In the genomic region with DNA sequence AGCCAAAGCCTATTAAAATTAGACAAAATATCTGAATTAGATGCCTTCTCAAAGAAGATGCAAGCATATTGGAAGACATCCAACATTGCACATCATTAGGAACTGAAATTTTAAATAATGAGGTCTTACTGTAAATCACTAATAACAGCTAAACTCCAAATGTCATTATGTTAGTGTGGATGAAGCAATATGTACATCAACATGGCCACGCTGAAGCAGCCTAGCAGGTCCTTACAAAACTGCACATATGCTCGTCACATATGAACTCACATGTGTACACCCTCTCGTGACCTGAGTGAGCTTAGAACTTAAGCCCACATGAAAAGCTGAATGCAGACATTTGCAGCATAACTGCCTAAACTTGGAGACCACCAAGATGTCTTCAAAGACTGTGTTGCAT, we compare ENCODE assay signal across 30 mouse cellular contexts.
"Had no signal": no experiment of that assay in that cellular context is flagged by ENCODE, and none has a peak within 500 bp of the region (broad histone marks: within the 10 kb centered on the region; RNA-seq: fewer than 3 reads in every experiment).

No protein-coding gene starts in this region.

- H3K4me2 ChIP-seq: limb, embryonic 12.5 days; limb, embryonic 13.5 days; limb, embryonic 15.5 days; liver, embryonic 11.5 days; liver, embryonic 12.5 days; liver, embryonic 13.5 days; liver, embryonic 15.5 days; lung, embryonic 15.5 days; midbrain, embryonic 11.5 days; midbrain, embryonic 12.5 days; midbrain, embryonic 13.5 days; midbrain, embryonic 15.5 days; neural tube, embryonic 12.5 days had no signal

- DNase-seq: left cerebral cortex, postnatal 4 days; liver; liver, embryonic 13.5 days; liver, postnatal 0 days; lung, adult 2 months; lung, postnatal 10 days; lung, postnatal 14 days; lung, postnatal 36 days; lung, postnatal 4 days; midbrain, embryonic 14.5 days had no signal

- H3K27me3 ChIP-seq: limb, embryonic 12.5 days; limb, embryonic 13.5 days; limb, embryonic 15.5 days; liver, embryonic 12.5 days; liver, embryonic 13.5 days; liver, embryonic 15.5 days; lung, embryonic 15.5 days; megakaryocyte, embryonic 14.5 days; midbrain, embryonic 12.5 days; midbrain, embryonic 13.5 days; midbrain, embryonic 15.5 days; neural tube, embryonic 12.5 days had no signal

- H3K9me3 ChIP-seq: limb, embryonic 10.5 days; limb, embryonic 12.5 days; limb, embryonic 13.5 days; limb, embryonic 15.5 days; liver, embryonic 12.5 days; liver, embryonic 13.5 days; liver, embryonic 15.5 days; lung, embryonic 15.5 days; megakaryocyte, embryonic 14.5 days; midbrain, embryonic 10.5 days; midbrain, embryonic 12.5 days; midbrain, embryonic 13.5 days; midbrain, embryonic 15.5 days; neural tube, embryonic 12.5 days had no signal

- H3K4me1 ChIP-seq: limb, embryonic 10.5 days; limb, embryonic 12.5 days; limb, embryonic 13.5 days; limb, embryonic 15.5 days; liver, embryonic 12.5 days; liver, embryonic 13.5 days; liver, embryonic 15.5 days; megakaryocyte, embryonic 14.5 days; midbrain, embryonic 10.5 days; midbrain, embryonic 12.5 days; midbrain, embryonic 13.5 days; midbrain, embryonic 15.5 days; neural tube, embryonic 12.5 days had no signal

- H3K27ac ChIP-seq: left cerebral cortex, adult 2 months; limb, embryonic 10.5 days; limb, embryonic 12.5 days; limb, embryonic 13.5 days; limb, embryonic 15.5 days; liver, embryonic 12.5 days; liver, embryonic 13.5 days; liver, embryonic 14.5 days; liver, embryonic 15.5 days; lung, embryonic 15.5 days; macrophage; midbrain, embryonic 10.5 days; midbrain, embryonic 12.5 days; midbrain, embryonic 13.5 days; midbrain, embryonic 15.5 days; neural tube, embryonic 12.5 days had no signal

- ATAC-seq: liver, embryonic 12.5 days; liver, postnatal 0 days; midbrain, embryonic 13.5 days; midbrain, embryonic 15.5 days; midbrain, embryonic 16.5 days had no signal

- H3K9ac ChIP-seq: limb, embryonic 12.5 days; limb, embryonic 13.5 days; limb, embryonic 15.5 days; liver, embryonic 12.5 days; liver, embryonic 13.5 days; liver, embryonic 14.5 days; liver, embryonic 15.5 days; liver, postnatal 0 days; lung, embryonic 15.5 days; midbrain, embryonic 12.5 days; midbrain, embryonic 13.5 days; midbrain, embryonic 15.5 days; neural tube, embryonic 12.5 days had no signal

- H3K36me3 ChIP-seq: limb, embryonic 10.5 days; limb, embryonic 15.5 days; liver, embryonic 12.5 days; liver, embryonic 13.5 days; liver, embryonic 15.5 days; lung, embryonic 15.5 days; midbrain, embryonic 10.5 days; midbrain, embryonic 12.5 days; midbrain, embryonic 13.5 days; midbrain, embryonic 15.5 days; neural tube, embryonic 12.5 days had no signal

- H3K4me3 ChIP-seq: left cerebral cortex, adult 2 months; limb, embryonic 10.5 days; limb, embryonic 12.5 days; limb, embryonic 13.5 days; limb, embryonic 15.5 days; liver, embryonic 12.5 days; liver, embryonic 13.5 days; liver, embryonic 15.5 days; lung, embryonic 15.5 days; megakaryocyte, embryonic 14.5 days; midbrain, embryonic 10.5 days; midbrain, embryonic 12.5 days; midbrain, embryonic 13.5 days; midbrain, embryonic 15.5 days; myocyte; neural tube, embryonic 12.5 days had no signal
